Mouse (Mus musculus) limb, embryonic 11.5 days (tissue): ENCODE data around the gene Rgs6. TPM values are rescaled to one million over a fixed set of nuclear protein-coding genes. Genes with fewer than 3 reads are reported as not detected.

Experiments used
- ATAC-seq: fragments of 200-750 bp; cut with Nextera tagmentation; 2 replicates; pipeline ENCODE4 v1.8.0; 2017; ENCODE audit warnings: low read depth; ENCODE audit not compliant: insufficient number of reproducible peaks, low FRiP score, low TSS enrichment
- DNase-seq: peaks from one replicate; pipeline ENCODE4 v3.0.0-alpha.2; 2015; ENCODE audit warnings: low spot score
- H3K27ac ChIP-seq: fragments of 300-500 bp; sonication (generic); replicated peaks from 2 replicates; pipeline ENCODE4 v1.5.1; 2014; ENCODE audit warnings: low read depth, mild to moderate bottlenecking, low read length
- H3K27me3 ChIP-seq: fragments of 300-500 bp; sonication (generic); 2 replicates; pipeline ENCODE4 v1.6.1; 2014; ENCODE audit warnings: mild to moderate bottlenecking, low read length, mixed read lengths; ENCODE audit not compliant: control insufficient read depth, insufficient read depth
- H3K36me3 ChIP-seq: fragments of 300-500 bp; sonication (generic); 2 replicates; pipeline ENCODE4 v1.6.1; 2014; ENCODE audit warnings: mild to moderate bottlenecking, low read length, moderate library complexity, mixed read lengths; ENCODE audit not compliant: control insufficient read depth, insufficient read depth
- H3K4me1 ChIP-seq: fragments of 300-500 bp; sonication (generic); 2 replicates; pipeline ENCODE4 v1.6.1; 2014; ENCODE audit warnings: low read length, mixed read lengths; ENCODE audit not compliant: control insufficient read depth, insufficient read depth
- H3K4me2 ChIP-seq: fragments of 300-500 bp; sonication (generic); 2 replicates; pipeline ENCODE4 v1.6.1; 2014; ENCODE audit warnings: low read depth, mild to moderate bottlenecking, moderate library complexity; ENCODE audit not compliant: severe bottlenecking
- H3K4me3 ChIP-seq: fragments of 300-500 bp; sonication (generic); 2 replicates; pipeline ENCODE4 v1.5.1; 2014; ENCODE audit warnings: low read depth, low read length
- H3K9ac ChIP-seq: fragments of 300-500 bp; sonication (generic); 2 replicates; pipeline ENCODE4 v1.6.1; 2014; ENCODE audit warnings: mild to moderate bottlenecking, low read length
- H3K9me3 ChIP-seq: fragments of 300-500 bp; sonication (generic); 2 replicates; pipeline ENCODE4 v1.6.1; 2016; ENCODE audit warnings: low read length; ENCODE audit not compliant: control insufficient read depth
- WGBS: fragments of 180-500 bp; shearing (Covaris S2); extraction: QIAGEN DNeasy Blood & Tissue Kit; methylation state at CpG from one replicate; pipeline ENCODE4 v1.1.7; 2014; 5-methylcytosine and 5-hydroxymethylcytosine counted together
- polyA plus RNA-seq: library from polyadenylated mRNA; unstranded; fragments of >200 nt; fragmentation: Nextera tagmentation; extraction: Ambion mirVana; gene quantifications from 2 replicates; pipeline ENCODE4 v1.2.1, GENCODE M21; 2014

Gene Rgs6
- polyA plus RNA-seq, 1 experiment from 2014 or later, result 0.25 TPM

DNA sequence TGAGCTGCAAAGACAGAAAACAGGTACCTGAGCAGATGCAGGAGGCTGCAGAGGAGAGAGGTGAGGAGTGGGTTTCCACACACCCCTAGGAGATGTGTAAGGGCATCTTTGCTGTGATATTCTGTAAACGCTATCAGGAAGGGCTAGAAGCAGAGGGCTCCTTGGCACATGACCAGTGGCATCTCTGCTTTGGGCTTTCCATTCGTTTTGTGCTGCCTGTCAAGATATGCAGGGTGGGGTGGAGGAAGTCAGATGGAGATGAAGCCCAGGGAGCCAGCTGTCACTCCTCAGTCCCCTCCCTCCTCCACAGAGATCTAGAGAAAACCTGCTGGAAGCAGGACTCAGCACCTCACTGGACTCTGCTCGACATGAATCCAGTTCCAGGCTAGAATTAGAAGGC, 555.0 kb downstream of the Rgs6 start:
- no peak overlapping the region for H3K9ac ChIP-seq
- no peaks in the 10 kb centered on the region for H3K36me3 ChIP-seq
- DNase-seq (no peak), ATAC-seq (no peak)
- no peak overlapping the region for H3K27ac ChIP-seq
- 47% methylated on average over 3 of the region's 3 CpGs for WGBS
- no peaks in the 10 kb centered on the region for H3K27me3 ChIP-seq
- no peak overlapping the region for H3K4me3 ChIP-seq
- H3K9me3 ChIP-seq, result no peaks in the 10 kb centered on the region
- no peak overlapping the region for H3K4me2 ChIP-seq
- H3K4me1 ChIP-seq, result no peaks in the 10 kb centered on the region

DNA sequence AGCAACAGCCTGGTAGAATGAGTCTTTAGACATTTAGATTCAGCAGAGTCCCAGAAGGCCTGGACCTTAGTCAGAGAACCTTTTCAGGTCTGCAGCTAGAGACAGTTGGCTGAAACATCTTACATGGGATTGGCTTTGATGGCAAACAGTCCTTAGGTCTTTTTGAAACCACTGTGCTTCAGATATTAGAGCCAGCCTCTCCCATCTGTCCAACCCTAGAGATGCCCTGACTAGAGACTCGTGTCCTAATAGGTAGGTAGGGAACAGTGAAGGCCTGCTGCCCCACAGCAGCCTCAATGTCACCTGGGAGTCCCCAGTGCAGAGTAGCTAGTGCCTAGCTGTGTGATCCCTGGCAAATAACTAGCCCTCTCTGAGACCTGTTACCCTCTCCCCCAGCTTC, 555.5 kb downstream of the Rgs6 start:
- H3K27me3 ChIP-seq, result no peaks in the 10 kb centered on the region
- H3K36me3 ChIP-seq, result no peaks in the 10 kb centered on the region
- ATAC-seq, result no peak
- 83% methylated on average over 1 of the region's 1 CpGs for WGBS
- no peak overlapping the region for H3K4me2 ChIP-seq
- no peaks in the 10 kb centered on the region for H3K4me1 ChIP-seq
- H3K9me3 ChIP-seq, result no peaks in the 10 kb centered on the region
- no peak overlapping the region for H3K9ac ChIP-seq
- no peak overlapping the region for H3K4me3 ChIP-seq
- H3K27ac ChIP-seq, result no peak overlapping the region
- DNase-seq, result no peak

DNA sequence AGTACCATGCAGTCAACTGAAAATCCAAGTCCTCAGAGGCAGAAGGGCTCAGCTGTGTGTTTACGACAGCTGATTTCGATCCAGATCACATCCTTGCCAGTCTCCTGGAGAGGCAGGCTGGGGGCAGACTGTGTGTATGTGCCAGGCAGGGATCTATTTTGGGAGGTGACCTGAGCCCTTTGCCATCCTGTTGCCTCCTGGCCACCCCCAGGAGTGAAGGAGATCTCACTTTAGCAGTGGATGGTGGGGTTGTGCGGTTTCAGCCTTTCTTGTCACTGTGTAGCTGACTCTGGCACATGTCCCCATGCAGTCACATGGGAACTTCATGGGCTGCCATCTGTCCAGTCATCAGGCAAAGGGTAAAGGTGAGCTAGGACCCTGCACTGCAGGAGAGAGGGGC, 557.0 kb downstream of the Rgs6 start:
- Histone ChIP-seq H3K36me3 (no peaks in the 10 kb centered on the region), H3K27ac (no peak overlapping the region), H3K9ac (no peak overlapping the region), H3K4me1 (no peaks in the 10 kb centered on the region), H3K9me3 (no peaks in the 10 kb centered on the region), H3K4me3 (no peak overlapping the region), H3K27me3 (no peaks in the 10 kb centered on the region), H3K4me2 (no peak overlapping the region)
- ATAC-seq (no peak), DNase-seq (no peak)
- WGBS, result 88% methylated on average over 3 of the region's 3 CpGs

DNA sequence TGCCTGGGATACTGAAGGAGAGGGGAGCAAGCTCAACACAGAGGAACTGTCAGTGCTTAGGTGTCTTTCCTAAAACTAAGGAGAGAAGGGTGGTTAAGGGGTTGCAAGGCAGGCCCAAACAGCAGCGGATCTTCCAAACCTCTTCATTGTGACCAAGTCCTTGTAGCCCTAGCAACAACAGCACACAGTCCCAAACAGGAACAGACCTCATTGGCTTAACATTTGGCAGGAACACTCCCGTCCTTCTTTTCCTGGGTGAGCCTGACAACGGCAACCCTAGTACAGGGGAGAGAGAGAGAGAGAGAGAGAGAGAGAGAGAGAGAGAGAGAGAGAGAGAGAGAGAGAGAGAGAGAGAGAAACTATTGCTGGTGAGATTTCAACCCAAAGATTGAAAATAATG, 557.8 kb downstream of the Rgs6 start:
- Histone ChIP-seq H3K36me3 (no peaks in the 10 kb centered on the region), H3K27me3 (no peaks in the 10 kb centered on the region), H3K4me1 (no peaks in the 10 kb centered on the region), H3K9me3 (no peaks in the 10 kb centered on the region), H3K9ac (no peak overlapping the region), H3K4me2 (no peak overlapping the region), H3K4me3 (no peak overlapping the region), H3K27ac (no peak overlapping the region)
- no peak for ATAC-seq
- DNase-seq, result no peak
- WGBS, result 68% methylated on average over 2 of the region's 3 CpGs

DNA sequence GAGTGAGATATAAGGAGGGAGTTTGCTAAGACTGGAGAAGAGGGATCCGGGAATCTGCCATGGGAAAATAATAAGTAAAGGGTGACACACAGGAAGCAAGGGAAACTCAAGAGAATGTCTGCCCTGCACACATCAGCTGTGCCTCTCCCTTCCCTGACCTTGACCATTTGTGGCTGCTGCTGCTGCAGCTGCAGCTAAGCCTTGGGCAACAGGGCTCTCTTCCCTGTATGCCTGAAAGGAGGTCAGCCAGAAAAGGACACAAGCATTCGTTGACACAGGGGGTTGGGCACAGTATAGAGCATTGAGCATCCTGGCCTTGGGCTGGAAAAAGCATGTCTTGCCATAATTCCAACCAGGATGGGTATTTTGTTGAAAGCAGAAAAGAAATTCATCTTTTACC, 558.8 kb downstream of the Rgs6 start:
- Histone ChIP-seq H3K27me3 (no peaks in the 10 kb centered on the region), H3K4me3 (no peak overlapping the region), H3K27ac (no peak overlapping the region), H3K4me1 (no peaks in the 10 kb centered on the region), H3K9ac (no peak overlapping the region), H3K36me3 (no peaks in the 10 kb centered on the region), H3K4me2 (no peak overlapping the region), H3K9me3 (no peaks in the 10 kb centered on the region)
- WGBS, result 77% methylated on average over 2 of the region's 2 CpGs
- DNase-seq, result no peak
- ATAC-seq, result no peak

DNA sequence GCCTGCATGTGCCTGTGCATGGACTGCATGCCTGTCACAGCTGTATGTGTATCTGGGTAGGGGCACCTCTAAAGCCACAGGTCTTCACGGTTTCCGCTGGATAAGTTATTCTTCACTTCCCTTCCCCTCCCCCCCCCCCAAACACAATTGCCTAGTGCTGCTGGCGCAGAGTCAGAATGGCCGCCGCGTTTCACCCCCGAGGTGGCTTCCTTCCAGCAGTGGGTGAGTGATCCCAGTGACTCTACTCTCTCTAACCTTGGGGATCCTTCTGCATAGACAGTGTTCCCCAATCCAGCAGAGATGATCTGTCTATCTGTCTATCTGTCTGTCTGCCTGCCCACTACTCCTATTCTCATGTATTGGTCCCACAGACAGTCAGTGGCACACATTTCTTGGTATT, 561.9 kb downstream of the Rgs6 start:
- no peaks in the 10 kb centered on the region for H3K4me1 ChIP-seq
- no peak overlapping the region for H3K27ac ChIP-seq
- H3K9me3 ChIP-seq, result no peaks in the 10 kb centered on the region
- no peak overlapping the region for H3K4me2 ChIP-seq
- H3K36me3 ChIP-seq, result no peaks in the 10 kb centered on the region
- ATAC-seq (no peak), DNase-seq (no peak)
- 87% methylated on average over 7 of the region's 7 CpGs for WGBS
- no peak overlapping the region for H3K9ac ChIP-seq
- H3K27me3 ChIP-seq, result no peaks in the 10 kb centered on the region
- H3K4me3 ChIP-seq, result no peak overlapping the region

DNA sequence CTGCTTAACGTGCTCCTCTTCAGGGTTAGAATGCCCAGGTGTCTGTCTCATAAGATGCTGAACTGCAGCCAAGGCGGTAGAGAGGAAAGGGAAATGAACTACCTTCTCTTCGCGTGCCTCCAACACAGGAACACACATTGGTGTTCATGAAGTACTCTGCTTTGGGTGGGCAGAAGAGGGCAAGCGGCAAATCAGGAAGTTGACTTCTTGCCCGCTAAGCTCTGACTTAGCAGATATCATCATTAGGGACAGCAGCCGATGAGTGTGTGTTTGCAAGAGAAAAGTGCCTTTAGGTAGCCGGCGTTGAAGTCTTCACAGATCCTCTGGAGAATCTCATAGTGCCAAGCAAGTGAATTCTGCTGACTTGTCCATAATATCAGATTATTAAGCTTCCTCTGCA, 562.7 kb downstream of the Rgs6 start:
- 94% methylated on average over 9 of the region's 9 CpGs for WGBS
- no peak overlapping the region for H3K4me3 ChIP-seq
- H3K27me3 ChIP-seq, result no peaks in the 10 kb centered on the region
- no peak for DNase-seq
- no peak overlapping the region for H3K4me2 ChIP-seq
- H3K4me1 ChIP-seq, result no peaks in the 10 kb centered on the region
- H3K27ac ChIP-seq, result no peak overlapping the region
- H3K9ac ChIP-seq, result no peak overlapping the region
- no peaks in the 10 kb centered on the region for H3K9me3 ChIP-seq
- no peaks in the 10 kb centered on the region for H3K36me3 ChIP-seq
- ATAC-seq, result no peak

DNA sequence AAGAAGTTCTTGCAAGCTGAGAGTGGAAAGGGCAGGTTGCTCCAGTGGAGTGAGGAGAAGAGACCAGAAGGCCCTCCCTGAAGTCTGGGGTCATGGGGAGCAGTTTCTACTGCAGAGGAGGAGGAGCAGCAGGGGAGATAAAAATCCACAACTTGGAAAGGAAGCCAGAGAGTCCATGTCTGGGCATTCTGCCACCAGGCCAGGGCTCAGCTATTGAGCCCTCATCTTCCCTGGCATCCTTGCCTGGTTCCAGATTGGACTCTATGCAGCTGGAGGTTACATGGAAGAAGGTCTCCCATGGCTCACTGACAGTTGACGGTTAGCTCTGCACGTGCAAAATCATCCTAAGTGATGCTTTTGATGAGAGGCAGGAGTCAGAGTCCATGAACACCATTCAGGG, 563.4 kb downstream of the Rgs6 start:
- Histone ChIP-seq H3K36me3 (no peaks in the 10 kb centered on the region), H3K4me2 (no peak overlapping the region), H3K27me3 (no peaks in the 10 kb centered on the region), H3K4me3 (no peak overlapping the region), H3K9ac (no peak overlapping the region), H3K9me3 (no peaks in the 10 kb centered on the region), H3K4me1 (no peaks in the 10 kb centered on the region), H3K27ac (no peak overlapping the region)
- ATAC-seq, result no peak
- WGBS, result 95% methylated on average over 2 of the region's 2 CpGs
- DNase-seq, result no peak

DNA sequence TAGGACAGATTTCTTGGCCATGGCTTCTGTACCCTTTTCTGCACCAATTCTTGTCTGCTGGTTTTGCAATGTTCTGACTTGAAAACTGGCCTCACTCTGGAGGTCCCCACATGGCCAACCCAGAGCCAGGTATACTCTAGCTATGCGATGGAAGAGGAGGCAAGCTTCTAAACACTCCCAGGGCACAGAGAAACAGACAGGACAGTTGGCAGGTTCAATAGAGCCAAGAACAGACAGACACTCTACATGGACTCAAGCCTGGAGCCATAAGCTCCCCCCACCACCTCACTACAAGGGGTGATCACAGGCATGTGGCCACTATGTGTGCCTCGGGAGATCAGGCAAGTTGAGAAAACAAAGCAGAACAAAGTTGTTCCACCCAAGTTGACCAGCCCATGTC, 572.1 kb downstream of the Rgs6 start:
- no peak for DNase-seq
- H3K36me3 ChIP-seq, result no peaks in the 10 kb centered on the region
- no peak overlapping the region for H3K27ac ChIP-seq
- H3K9me3 ChIP-seq, result no peaks in the 10 kb centered on the region
- no peak overlapping the region for H3K4me2 ChIP-seq
- H3K4me3 ChIP-seq, result no peak overlapping the region
- H3K27me3 ChIP-seq, result no peaks in the 10 kb centered on the region
- no peak for ATAC-seq
- 86% methylated on average over 2 of the region's 2 CpGs for WGBS
- H3K4me1 ChIP-seq, result no peaks in the 10 kb centered on the region
- H3K9ac ChIP-seq, result no peak overlapping the region
